Mouse (Mus musculus) small intestine, adult 2 months (tissue): ENCODE data around the gene Prss12.
A peak's percentile ranks its signal among the peaks of the same experiment; 100 is the strongest.

Experiments
- CTCF ChIP-seq: fragments of 200-500 bp; IDR thresholded peaks from 2 replicates; pipeline ENCODE4 v1.5.1; 2012; ENCODE audit warnings: low read depth, mild to moderate bottlenecking, control low read depth, inconsistent platforms, low read length, moderate library complexity, mixed read lengths; ENCODE audit not compliant: insufficient replicate concordance, insufficient read length; ENCODE audit errors: extremely low read depth
- POLR2A ChIP-seq: fragments of 200-500 bp; IDR thresholded peaks from 2 replicates; pipeline ENCODE4 v1.6.1; 2012; ENCODE audit warnings: low read depth, mild to moderate bottlenecking, control low read depth, inconsistent platforms, low read length, moderate library complexity

- no peak for TF ChIP-seq CTCF
- TF ChIP-seq POLR2A = peak; percentile 74
Observed at GRCm38 (mm10) chr3:123508675-123509376, 62.1 kb downstream of the Prss12 start.
